Comparison of ENCODE assay signal across 9 mouse cellular contexts in the genomic region with DNA sequence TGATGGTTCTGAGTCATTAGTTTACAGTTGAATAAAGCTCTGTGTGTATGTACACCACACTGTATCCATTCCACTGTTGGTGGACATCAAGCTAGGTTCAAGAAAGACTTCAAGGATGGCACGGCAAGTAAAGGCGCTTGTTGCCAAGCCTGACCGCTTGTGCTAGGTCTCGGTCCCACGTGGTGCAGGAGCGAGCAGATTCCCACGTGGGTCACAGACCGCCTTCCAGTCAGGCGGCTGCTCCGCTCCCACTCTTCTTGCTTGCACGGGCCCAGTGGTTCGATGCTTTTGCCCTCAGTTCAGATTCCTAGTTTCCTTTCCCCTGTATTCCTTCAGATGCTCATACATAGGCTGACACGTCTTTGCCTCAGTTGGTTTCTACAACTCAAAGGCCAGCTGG. TPM values are rescaled to one million over a fixed set of nuclear protein-coding genes. Genes with fewer than 3 reads are reported as not detected.
DNase-seq lines count a peak whose midpoint lies in the region; ATAC-seq and TF ChIP-seq lines count a peak whose summit lies in the region.
"Had no signal": no experiment of that assay in that cellular context is flagged by ENCODE, and none has a peak within 500 bp of the region (broad histone marks: within the 10 kb centered on the region; RNA-seq: fewer than 3 reads in every experiment).

No protein-coding gene starts in this region.

- 89% methylated on average over 13 of the region's 13 CpGs for WGBS in heart, embryonic 12.5 days
- WGBS in forebrain, embryonic 13.5 days: 88% methylated on average over 13 of the region's 13 CpGs
- 82% methylated on average over 13 of the region's 13 CpGs for WGBS in liver, embryonic 14.5 days (ENCODE audit: insufficient replicate concordance)

- no peaks in the 10 kb centered on the region for H3K9me3 ChIP-seq in heart, embryonic 12.5 days (replicated peaks)
- no peaks in the 10 kb centered on the region for H3K9me3 ChIP-seq in forebrain, embryonic 13.5 days (replicated peaks)
- no peaks in the 10 kb centered on the region for H3K9me3 ChIP-seq in liver, embryonic 14.5 days (ENCODE audit: control insufficient read depth, low read length)

- no peaks in the 10 kb centered on the region for H3K36me3 ChIP-seq in heart, embryonic 12.5 days
- H3K36me3 ChIP-seq in forebrain, embryonic 13.5 days (ENCODE audit: poor library complexity, severe bottlenecking): no peaks in the 10 kb centered on the region
- no peaks in the 10 kb centered on the region; the same call in 1 of the 2 replicates for H3K36me3 ChIP-seq in liver, embryonic 14.5 days (replicated peaks; ENCODE audit: control insufficient read depth, insufficient read depth, low read depth)

- intact Hi-C loops in heart, postnatal 36 days (cut with DNase I): loop anchor here (2.0 to 10.0 kb wide), 2 partner anchors 72 to 378 kb away; partner anchors contain the start of genes Dap and March6

- H3K4me2 ChIP-seq in heart, embryonic 12.5 days: peak overlapping the region; percentile 75
- H3K4me2 ChIP-seq in forebrain, embryonic 13.5 days: peak overlapping the region; percentile 68
- H3K4me2 ChIP-seq in liver, embryonic 14.5 days (ENCODE audit: low read depth): peak overlapping the region; percentile 91

- H3K9ac ChIP-seq in heart, embryonic 12.5 days: peak overlapping the region; percentile 79; the same call in 1 of the 2 replicates
- peak overlapping the region; percentile 97 for H3K9ac ChIP-seq in forebrain, embryonic 13.5 days
- peak overlapping the region; percentile 94; the same call in 1 of the 2 replicates for H3K9ac ChIP-seq in liver, embryonic 14.5 days (replicated peaks)

- no peak for DNase-seq in heart, postnatal 36 days
- DNase-seq in ES-CJ7 (ENCODE audit: low read depth, low spot score): peak; percentile 37
- DNase-seq in liver, embryonic 14.5 days (ENCODE audit: low read depth in 3 of 3, low spot score in 3 of 3): no peak
- DNase-seq in frontal cortex, postnatal 14 days (ENCODE audit: low spot score in 2 of 2): no peak
- DNase-seq in urinary bladder, adult 18-20 months (ENCODE audit: low spot score in 2 of 2): no peak
- no peak for DNase-seq in layer of hippocampus, adult 18-20 months (ENCODE audit: low spot score in 2 of 2)

- no peak overlapping the region for H3K27ac ChIP-seq in heart, embryonic 12.5 days (ENCODE audit: poor library complexity, severe bottlenecking)
- no peak overlapping the region for H3K27ac ChIP-seq in forebrain, embryonic 13.5 days
- H3K27ac ChIP-seq in liver, embryonic 14.5 days: no peak overlapping the region

- peaks cover 30% of the 10 kb centered on the region for H3K4me1 ChIP-seq in heart, embryonic 12.5 days (replicated peaks)
- peaks cover 36% of the 10 kb centered on the region for H3K4me1 ChIP-seq in forebrain, embryonic 13.5 days
- peaks cover 6 to 17% of the 10 kb centered on the region in 2 experiments; a peak in 3 of 4 replicates for H3K4me1 ChIP-seq in liver, embryonic 14.5 days (replicated peaks; ENCODE audit: control insufficient read depth in 2 of 2, insufficient read depth in 2 of 2, low read length in 1 of 2)

- no peak for TF ChIP-seq EP300 in liver, embryonic 14.5 days (IDR thresholded peaks at IDR 0.05; ENCODE audit: low read depth)

- no peak for TF ChIP-seq CTCF in liver, embryonic 14.5 days (IDR thresholded peaks at IDR 0.05; ENCODE audit: low read depth)

- no peak for ATAC-seq in heart, embryonic 12.5 days (ENCODE audit: insufficient number of reproducible peaks, low FRiP score)
- no peak for ATAC-seq in forebrain, embryonic 13.5 days
- ATAC-seq in liver, embryonic 14.5 days (ENCODE audit: insufficient read depth): no peak

- 0 out of 2 replicates have a peak overlapping the region, but pooled peaks have one; percentile 88 for H3K4me3 ChIP-seq in heart, embryonic 12.5 days
- H3K4me3 ChIP-seq in forebrain, embryonic 13.5 days: peak overlapping the region; percentile 98
- peak overlapping the region in 1 of 2 experiments; percentile 75; a peak in 2 of 4 replicates for H3K4me3 ChIP-seq in liver, embryonic 14.5 days (ENCODE audit: insufficient read depth in 1 of 2, low read depth in 2 of 2, low read length in 2 of 2)

- H3K27me3 ChIP-seq in heart, embryonic 12.5 days (replicated peaks): no peaks in the 10 kb centered on the region
- no peaks in the 10 kb centered on the region for H3K27me3 ChIP-seq in forebrain, embryonic 13.5 days
- no peaks in the 10 kb centered on the region for H3K27me3 ChIP-seq in liver, embryonic 14.5 days (ENCODE audit: control insufficient read depth, insufficient read depth, low read length)

RNA-seq across cellular contexts. Expression of gene Fam173b, which starts 1.5 kb away (rescaled TPM):
- polyA plus RNA-seq in heart, embryonic 12.5 days (2016; fragmentation: Nextera tagmentation; extraction: Ambion mirVana): 12.7 TPM in 2 replicates
- 10 to 100 TPM; 15.3 to 20.4 TPM for total RNA-seq in heart, postnatal 36 days (2021)
- polyA plus RNA-seq in forebrain, embryonic 13.5 days (2015; fragmentation: Nextera tagmentation; extraction: Ambion mirVana): 12.0 and 13.8 TPM in 2 replicates
- 4.8 and 6.7 TPM in 2 replicates for polyA plus RNA-seq in liver, embryonic 14.5 days (2012; rRNA removed)
- polyA plus RNA-seq in liver, embryonic 14.5 days (2014; fragmentation: Nextera tagmentation; extraction: Ambion mirVana): 7.9 and 9.0 TPM in 2 replicates
- 10 to 100 TPM; 12.5 to 12.6 TPM for total RNA-seq in layer of hippocampus, adult 18-20 months (2021)

RNA-seq across cellular contexts. Expression of gene Cct5, which starts 1.5 kb away (rescaled TPM):
- polyA plus RNA-seq in heart, embryonic 12.5 days (2016; fragmentation: Nextera tagmentation; extraction: Ambion mirVana): 397 and 401 TPM in 2 replicates
- 100 to 1,000 TPM; 148 to 149 TPM for total RNA-seq in heart, postnatal 36 days (2021)
- 600 and 616 TPM in 2 replicates for polyA plus RNA-seq in forebrain, embryonic 13.5 days (2015; fragmentation: Nextera tagmentation; extraction: Ambion mirVana)
- 101 and 167 TPM in 2 replicates for polyA plus RNA-seq in liver, embryonic 14.5 days (2012; rRNA removed)
- 341 and 347 TPM in 2 replicates for polyA plus RNA-seq in liver, embryonic 14.5 days (2014; fragmentation: Nextera tagmentation; extraction: Ambion mirVana)
- total RNA-seq in layer of hippocampus, adult 18-20 months (2021): 100 to 1,000 TPM; 240 to 245 TPM

RNA-seq across cellular contexts. Expression of gene Cmbl, which starts 37.9 kb away (rescaled TPM):
- 6.6 and 8.0 TPM in 2 replicates for polyA plus RNA-seq in heart, embryonic 12.5 days (2016; fragmentation: Nextera tagmentation; extraction: Ambion mirVana)
- 10 to 100 TPM; 36.4 to 38.8 TPM for total RNA-seq in heart, postnatal 36 days (2021)
- 2.1 TPM in 2 replicates for polyA plus RNA-seq in forebrain, embryonic 13.5 days (2015; fragmentation: Nextera tagmentation; extraction: Ambion mirVana)
- polyA plus RNA-seq in liver, embryonic 14.5 days (2012; rRNA removed): 5.1 and 5.5 TPM in 2 replicates
- polyA plus RNA-seq in liver, embryonic 14.5 days (2014; fragmentation: Nextera tagmentation; extraction: Ambion mirVana): 5.0 and 6.8 TPM in 2 replicates
- 10 to 100 TPM; 14.3 to 17.7 TPM for total RNA-seq in layer of hippocampus, adult 18-20 months (2021)
- total RNA-seq: megakaryocyte progenitor cell, adult 5-6 weeks had no signal
